50 mouse cellular contexts compared by ENCODE assay signal in genomic region chr14:56013147-56013546, GRCm38 (mm10). TPM values are rescaled to one million over a fixed set of nuclear protein-coding genes. Genes with fewer than 3 reads are reported as not detected.
"Had no signal": no experiment of that assay in that cellular context is flagged by ENCODE, and none has a peak within 500 bp of the region (broad histone marks: within the 10 kb centered on the region; RNA-seq: fewer than 3 reads in every experiment).

No protein-coding gene starts in this region.

- H3K27ac ChIP-seq: heart, embryonic 10.5 days; heart, embryonic 13.5 days; heart, embryonic 15.5 days; hindbrain, embryonic 10.5 days; hindbrain, embryonic 12.5 days; hindbrain, embryonic 13.5 days; hindbrain, embryonic 14.5 days; hindbrain, embryonic 15.5 days; hindbrain, postnatal 0 days; intestine, embryonic 15.5 days; kidney, embryonic 15.5 days; kidney, postnatal 0 days; layer of hippocampus, adult 2 months; left cerebral cortex, adult 2 months had no signal

- ATAC-seq: hindbrain, embryonic 16.5 days; hindbrain, postnatal 0 days; inflammation-experienced regulatory T-cells, adult 6 months; intestine, embryonic 15.5 days; intestine, embryonic 16.5 days had no signal

- H3K27me3 ChIP-seq: heart, embryonic 12.5 days; heart, embryonic 13.5 days; heart, embryonic 15.5 days; hindbrain, embryonic 12.5 days; hindbrain, embryonic 13.5 days; hindbrain, embryonic 15.5 days; intestine, embryonic 15.5 days; kidney, embryonic 15.5 days had no signal

- H3K4me1 ChIP-seq: heart, embryonic 10.5 days; heart, embryonic 12.5 days; heart, embryonic 13.5 days; heart, embryonic 15.5 days; hindbrain, embryonic 10.5 days; hindbrain, embryonic 12.5 days; hindbrain, embryonic 13.5 days; hindbrain, embryonic 15.5 days; intestine, embryonic 15.5 days; kidney, embryonic 15.5 days had no signal

- H3K4me3 ChIP-seq: heart, embryonic 10.5 days; heart, embryonic 12.5 days; heart, embryonic 13.5 days; heart, embryonic 15.5 days; hindbrain, embryonic 10.5 days; hindbrain, embryonic 12.5 days; hindbrain, embryonic 13.5 days; hindbrain, embryonic 15.5 days; intestine, embryonic 15.5 days; kidney, embryonic 15.5 days; layer of hippocampus, adult 2 months; left cerebral cortex, adult 2 months had no signal

- DNase-seq: heart, postnatal 10 days; heart, postnatal 14 days; heart, postnatal 4 days; kidney, adult 11 months; kidney, adult 18-20 months; kidney, adult 2 months; kidney, adult 8-10 months; kidney, adult 9 months; kidney, postnatal 10 days; kidney, postnatal 14 days; kidney, postnatal 25 days; kidney, postnatal 36 days; kidney, postnatal 4 days; layer of hippocampus, adult 9-11 months; layer of hippocampus, postnatal 36 days had no signal

- H3K9me3 ChIP-seq: heart, embryonic 10.5 days; heart, embryonic 12.5 days; heart, embryonic 13.5 days; heart, embryonic 15.5 days; hindbrain, embryonic 10.5 days; hindbrain, embryonic 12.5 days; hindbrain, embryonic 13.5 days; hindbrain, embryonic 15.5 days; intestine, embryonic 15.5 days; kidney, embryonic 15.5 days had no signal

- H3K36me3 ChIP-seq: heart, embryonic 10.5 days; heart, embryonic 12.5 days; heart, embryonic 13.5 days; heart, embryonic 15.5 days; hindbrain, embryonic 10.5 days; hindbrain, embryonic 12.5 days; hindbrain, embryonic 13.5 days; hindbrain, embryonic 15.5 days; intestine, embryonic 15.5 days; kidney, embryonic 15.5 days had no signal

- H3K4me2 ChIP-seq: heart, embryonic 11.5 days; heart, embryonic 12.5 days; heart, embryonic 13.5 days; heart, embryonic 15.5 days; hindbrain, embryonic 12.5 days; hindbrain, embryonic 13.5 days; hindbrain, embryonic 14.5 days; hindbrain, embryonic 15.5 days; intestine, embryonic 15.5 days; kidney, embryonic 15.5 days had no signal

- H3K9ac ChIP-seq: heart, embryonic 12.5 days; heart, embryonic 13.5 days; heart, embryonic 15.5 days; hindbrain, embryonic 12.5 days; hindbrain, embryonic 13.5 days; hindbrain, embryonic 14.5 days; hindbrain, embryonic 15.5 days; intestine, embryonic 15.5 days; kidney, embryonic 15.5 days had no signal

RNA-seq across cellular contexts. Expression of gene Mcpt1, which starts 4.6 kb away (rescaled TPM):
- total RNA-seq: heart, postnatal 10 days; heart, postnatal 14 days; heart, postnatal 25 days; heart, postnatal 4 days; hematopoietic stem cell, adult 5-6 weeks; hindbrain, postnatal 0 days; layer of hippocampus, adult 18-20 months; layer of hippocampus, adult 2 months; layer of hippocampus, adult 8-10 months; layer of hippocampus, postnatal 10 days; layer of hippocampus, postnatal 14 days; layer of hippocampus, postnatal 25 days; layer of hippocampus, postnatal 36 days; left cerebral cortex, adult 18-20 months; left cerebral cortex, adult 2 months; left cerebral cortex, adult 8-10 months had no signal
- polyA plus RNA-seq: heart, embryonic 10.5 days; heart, embryonic 11.5 days; heart, embryonic 12.5 days; heart, embryonic 13.5 days; heart, embryonic 14.5 days; heart, embryonic 15.5 days; heart, embryonic 16.5 days; heart, postnatal 0 days; hindbrain, embryonic 10.5 days; hindbrain, embryonic 11.5 days; hindbrain, embryonic 12.5 days; hindbrain, embryonic 13.5 days; hindbrain, embryonic 14.5 days; hindbrain, embryonic 15.5 days; hindbrain, embryonic 16.5 days; hindbrain, postnatal 0 days; inflammation-experienced regulatory T-cells, adult 6 months; kidney, adult 2 months; kidney, embryonic 14.5 days; kidney, embryonic 15.5 days; kidney, embryonic 16.5 days; kidney, postnatal 0 days had no signal

RNA-seq across cellular contexts. Expression of gene Mcpt9, which starts 17.1 kb away (rescaled TPM):
- total RNA-seq: heart, postnatal 10 days; heart, postnatal 14 days; heart, postnatal 25 days; heart, postnatal 4 days; hematopoietic stem cell, adult 5-6 weeks; hindbrain, postnatal 0 days; layer of hippocampus, adult 18-20 months; layer of hippocampus, adult 2 months; layer of hippocampus, adult 8-10 months; layer of hippocampus, postnatal 10 days; layer of hippocampus, postnatal 14 days; layer of hippocampus, postnatal 25 days; layer of hippocampus, postnatal 36 days; left cerebral cortex, adult 18-20 months; left cerebral cortex, adult 2 months; left cerebral cortex, adult 8-10 months had no signal
- polyA plus RNA-seq: heart, embryonic 10.5 days; heart, embryonic 11.5 days; heart, embryonic 12.5 days; heart, embryonic 13.5 days; heart, embryonic 14.5 days; heart, embryonic 15.5 days; heart, embryonic 16.5 days; heart, postnatal 0 days; hindbrain, embryonic 10.5 days; hindbrain, embryonic 11.5 days; hindbrain, embryonic 12.5 days; hindbrain, embryonic 13.5 days; hindbrain, embryonic 14.5 days; hindbrain, embryonic 15.5 days; hindbrain, embryonic 16.5 days; hindbrain, postnatal 0 days; inflammation-experienced regulatory T-cells, adult 6 months; intestine, embryonic 14.5 days; intestine, embryonic 15.5 days; intestine, embryonic 16.5 days; kidney, adult 2 months; kidney, embryonic 14.5 days; kidney, embryonic 15.5 days; kidney, embryonic 16.5 days; kidney, postnatal 0 days had no signal

RNA-seq across cellular contexts. Expression of gene Mcpt2, which starts 28.7 kb away (rescaled TPM):
- total RNA-seq: heart, postnatal 14 days; heart, postnatal 25 days; hematopoietic stem cell, adult 5-6 weeks; hindbrain, postnatal 0 days; layer of hippocampus, adult 18-20 months; layer of hippocampus, adult 2 months; layer of hippocampus, adult 8-10 months; layer of hippocampus, postnatal 10 days; layer of hippocampus, postnatal 14 days; layer of hippocampus, postnatal 25 days; layer of hippocampus, postnatal 36 days; left cerebral cortex, adult 18-20 months; left cerebral cortex, adult 2 months; left cerebral cortex, adult 8-10 months had no signal
- polyA plus RNA-seq: heart, embryonic 10.5 days; heart, embryonic 11.5 days; heart, embryonic 12.5 days; heart, embryonic 13.5 days; heart, embryonic 14.5 days; heart, embryonic 16.5 days; heart, postnatal 0 days; hindbrain, embryonic 10.5 days; hindbrain, embryonic 11.5 days; hindbrain, embryonic 12.5 days; hindbrain, embryonic 13.5 days; hindbrain, embryonic 14.5 days; hindbrain, embryonic 15.5 days; hindbrain, embryonic 16.5 days; hindbrain, postnatal 0 days; inflammation-experienced regulatory T-cells, adult 6 months; kidney, adult 2 months; kidney, embryonic 14.5 days; kidney, embryonic 15.5 days; kidney, postnatal 0 days had no signal

RNA-seq across cellular contexts. Expression of gene Mcpt4, which starts 49.0 kb away (rescaled TPM):
- total RNA-seq: hematopoietic stem cell, adult 5-6 weeks; hindbrain, postnatal 0 days; layer of hippocampus, postnatal 10 days; layer of hippocampus, postnatal 14 days; left cerebral cortex, adult 18-20 months; left cerebral cortex, adult 2 months; left cerebral cortex, adult 8-10 months had no signal
- polyA plus RNA-seq: heart, embryonic 10.5 days; heart, embryonic 11.5 days; hindbrain, embryonic 10.5 days; hindbrain, embryonic 11.5 days; hindbrain, embryonic 12.5 days; hindbrain, embryonic 13.5 days; hindbrain, embryonic 14.5 days; hindbrain, embryonic 15.5 days; hindbrain, embryonic 16.5 days; inflammation-experienced regulatory T-cells, adult 6 months; kidney, embryonic 14.5 days; kidney, embryonic 15.5 days; kidney, embryonic 16.5 days had no signal
